Mouse (Mus musculus) activated CD4-positive, CD25-positive, alpha-beta regulatory T cell, adult 4 months (primary cell): ENCODE results near the gene Coq4. TPM values are rescaled to one million over a fixed set of nuclear protein-coding genes. Genes with fewer than 3 reads are reported as not detected.
A peak's percentile ranks its signal among the peaks of the same experiment; 100 is the strongest.

Experiments used
- ATAC-seq: one replicate; pipeline ENCODE4 v1.8.0; 2017
- polyA plus RNA-seq, 2 experiments: library from polyadenylated mRNA; unstranded; fragments of 100-300 nt; shearing (Covaris generic); gene quantifications; one replicate each; pipeline ENCODE4 v1.2.1; 2017

Coq4 gene
- polyA plus RNA-seq, 2 experiments from 2014 or later: 5.8 to 10.5 TPM

DNA sequence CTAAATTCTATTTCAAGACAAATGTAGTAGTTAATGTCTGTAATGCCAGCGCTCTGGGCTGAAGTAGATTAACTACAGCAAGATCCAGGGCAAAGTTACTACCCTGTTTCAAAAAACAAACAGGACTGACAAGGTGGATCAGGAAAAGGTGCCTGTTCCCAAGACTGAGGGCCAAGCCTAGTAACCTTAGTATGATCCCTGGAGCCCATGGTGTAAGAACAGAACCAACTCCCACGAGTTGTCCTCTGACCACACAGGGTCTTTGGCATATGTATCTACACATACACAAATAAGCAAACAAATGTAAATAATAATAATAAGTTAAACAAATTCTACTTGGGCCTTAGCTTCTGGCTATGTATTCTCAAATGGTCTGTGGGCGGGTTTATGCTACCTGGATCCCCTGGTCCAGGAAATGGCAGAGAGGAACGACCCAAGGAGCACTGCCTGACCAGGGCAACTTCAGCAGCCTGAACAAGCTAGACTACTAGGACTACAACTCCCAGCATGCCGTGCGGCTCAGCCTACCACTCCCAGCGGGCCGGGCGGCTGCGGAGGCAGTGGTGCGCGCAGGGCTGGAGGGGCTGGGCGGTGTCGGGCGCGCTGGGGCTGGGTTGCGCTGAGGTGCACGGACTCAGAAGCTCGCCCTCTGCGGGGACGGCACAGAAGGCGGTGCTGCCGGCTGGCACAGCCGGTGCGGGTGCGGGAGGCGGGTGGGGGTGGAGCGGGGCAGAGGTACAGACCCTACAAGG is 15.0 kb downstream of the Coq4 start, which contains the start of gene Slc27a4:
Slc27a4 (plus strand) TSS at position 560 of the 752 bp plus-strand sequence.
- ATAC-seq: peak; percentile 98

DNA sequence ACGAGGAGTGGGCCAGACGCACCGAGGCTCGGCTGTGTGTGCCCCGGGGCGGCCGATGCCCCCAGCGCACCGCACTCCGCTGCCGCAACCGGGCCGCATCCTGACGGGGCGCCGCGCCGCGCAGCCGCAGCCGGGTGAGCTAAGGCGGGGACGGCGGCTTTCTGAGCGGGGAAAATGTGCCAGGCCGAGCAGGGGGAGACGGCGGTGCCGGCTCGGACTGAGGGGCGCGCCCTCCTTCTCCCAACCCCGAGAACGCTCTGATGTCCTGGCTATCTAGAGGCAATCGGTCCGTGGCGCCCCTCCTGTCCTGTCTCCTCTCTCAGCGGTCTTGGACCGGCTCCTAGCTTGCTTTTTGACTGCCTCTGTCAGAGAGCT is 15.5 kb downstream of the Coq4 start:
- no peak for ATAC-seq

DNA sequence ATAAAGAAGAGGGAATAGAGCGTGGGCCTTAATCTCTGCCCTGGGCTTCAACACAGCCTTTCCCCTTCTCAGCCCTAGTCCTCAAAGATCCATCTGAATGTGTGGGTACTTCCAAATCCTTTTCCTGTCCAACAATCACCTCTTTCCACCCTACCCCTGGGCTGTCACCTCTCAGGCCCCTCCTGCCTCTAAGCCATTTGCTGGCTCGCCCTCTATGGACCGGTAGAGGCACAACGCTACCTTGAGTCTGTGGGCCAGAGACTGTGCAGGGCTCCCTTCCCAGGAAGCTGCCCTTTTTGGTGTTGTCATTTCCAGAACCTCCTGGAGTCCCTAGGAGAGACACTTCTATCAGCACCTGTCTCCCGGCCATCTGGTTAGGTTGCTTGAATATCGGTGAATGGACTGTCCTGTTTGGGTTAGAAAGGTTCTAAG is 16.1 kb downstream of the Coq4 start:
- peak; percentile 44 for ATAC-seq

DNA sequence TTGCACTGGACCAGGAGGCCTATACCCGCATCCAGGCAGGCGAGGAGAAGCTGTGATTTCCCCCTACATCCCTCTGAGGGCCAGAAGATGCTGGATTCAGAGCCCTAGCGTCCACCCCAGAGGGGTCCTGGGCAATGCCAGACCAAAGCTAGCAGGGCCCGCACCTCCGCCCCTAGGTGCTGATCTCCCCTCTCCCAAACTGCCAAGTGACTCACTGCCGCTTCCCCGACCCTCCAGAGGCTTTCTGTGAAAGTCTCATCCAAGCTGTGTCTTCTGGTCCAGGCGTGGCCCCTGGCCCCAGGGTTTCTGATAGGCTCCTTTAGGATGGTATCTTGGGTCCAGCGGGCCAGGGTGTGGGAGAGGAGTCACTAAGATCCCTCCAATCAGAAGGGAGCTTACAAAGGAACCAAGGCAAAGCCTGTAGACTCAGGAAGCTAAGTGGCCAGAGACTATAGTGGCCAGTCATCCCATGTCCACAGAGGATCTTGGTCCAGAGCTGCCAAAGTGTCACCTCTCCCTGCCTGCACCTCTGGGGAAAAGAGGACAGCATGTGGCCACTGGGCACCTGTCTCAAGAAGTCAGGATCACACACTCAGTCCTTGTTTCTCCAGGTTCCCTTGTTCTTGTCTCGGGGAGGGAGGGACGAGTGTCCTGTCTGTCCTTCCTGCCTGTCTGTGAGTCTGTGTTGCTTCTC is 28.5 kb downstream of the Coq4 start:
- no peak for ATAC-seq

DNA sequence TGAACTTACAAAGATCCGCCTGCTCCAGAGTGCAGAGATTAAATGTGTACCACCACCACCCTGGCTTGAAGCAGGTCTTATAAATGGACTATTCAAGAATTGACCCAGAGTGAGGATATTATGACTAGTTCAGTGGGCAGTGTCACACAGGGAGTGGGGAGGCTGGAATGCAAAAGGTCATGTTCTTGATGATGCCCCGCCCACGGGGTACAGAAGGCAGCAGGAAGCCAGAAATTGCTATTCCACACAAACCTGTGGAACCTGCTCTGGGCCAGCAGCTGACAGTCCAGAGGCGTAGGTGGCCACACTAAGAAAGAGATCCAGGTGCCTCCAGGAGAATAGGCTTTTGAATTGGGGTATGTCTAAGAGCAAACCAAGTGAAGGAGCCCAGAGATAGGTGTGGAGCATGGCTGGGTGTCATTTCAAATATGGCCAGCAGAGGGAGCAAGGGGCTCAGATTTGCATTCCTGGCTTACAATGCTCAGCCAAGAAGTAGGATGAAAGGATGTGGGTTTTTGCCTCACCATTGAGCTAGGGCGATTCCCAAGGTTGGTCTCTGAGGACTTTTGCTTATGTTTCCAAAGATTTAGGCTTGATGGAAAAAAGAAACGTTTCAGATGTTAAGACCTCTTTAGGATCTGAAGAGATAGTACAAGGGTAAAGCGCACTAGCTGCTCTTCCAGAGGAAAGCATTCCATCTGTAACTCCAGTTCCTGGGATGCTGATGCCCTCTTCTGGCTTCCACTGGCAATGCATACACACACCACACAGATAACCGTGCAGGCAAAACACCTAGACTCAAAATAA is 30.3 kb downstream of the Coq4 start:
- peak; percentile 69 for ATAC-seq

DNA sequence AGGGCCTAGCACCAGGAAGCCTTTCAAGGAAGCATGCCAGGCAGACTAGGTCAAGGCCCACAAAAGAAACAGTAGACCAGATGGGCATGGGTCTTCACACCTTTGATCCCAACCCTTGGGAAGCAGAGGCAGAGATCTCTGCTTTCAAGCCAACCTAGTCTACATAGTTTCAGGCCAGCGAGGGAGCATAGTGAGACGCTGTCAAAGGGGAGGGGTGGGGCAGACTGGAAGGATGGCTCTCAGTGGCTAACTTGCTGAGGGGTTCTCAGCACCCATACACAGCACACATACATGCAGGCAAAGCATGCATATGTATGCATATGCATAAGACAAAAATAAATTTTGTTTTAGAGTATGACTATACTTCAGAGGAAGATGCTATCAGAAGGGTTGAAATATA is 32.1 kb downstream of the Coq4 start:
- no peak for ATAC-seq

DNA sequence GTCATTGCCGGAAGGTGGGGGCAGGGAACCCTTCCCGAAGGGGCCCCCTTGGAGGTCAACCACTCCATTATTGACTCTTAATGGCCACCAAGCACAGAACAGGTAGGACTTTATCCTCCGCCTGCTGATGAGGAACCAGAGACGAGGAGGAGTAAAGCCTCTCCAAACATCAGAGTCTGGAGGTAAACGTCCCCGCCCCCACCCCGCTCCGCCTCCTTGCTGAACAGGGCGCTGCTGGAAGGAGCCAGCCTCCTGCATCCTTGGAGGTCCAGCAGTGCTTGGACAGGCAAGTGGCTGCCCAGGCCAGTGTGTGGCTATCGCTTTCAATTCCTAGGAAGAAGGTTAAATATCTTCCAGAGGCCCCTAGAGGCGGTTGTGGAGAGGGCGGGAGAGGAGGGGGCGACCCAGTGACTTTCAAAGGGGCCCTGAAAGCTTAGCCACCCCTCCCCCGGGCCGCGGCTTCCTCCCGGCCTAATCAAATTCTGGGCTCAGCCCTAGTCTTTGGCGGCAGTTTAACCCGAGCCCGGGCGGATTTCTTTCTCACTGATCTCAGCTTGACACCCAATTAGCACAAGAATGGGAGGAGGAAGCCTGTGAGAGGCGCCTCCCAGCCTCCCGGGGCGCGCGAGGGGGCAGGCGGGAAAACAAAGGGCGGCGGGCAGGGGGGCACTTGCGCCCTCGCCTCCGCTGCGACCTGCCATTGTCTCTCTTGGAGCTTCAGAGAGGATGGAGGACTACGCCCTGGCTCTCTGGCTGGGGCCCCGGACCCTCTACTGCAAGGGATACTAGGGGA is 32.9 kb downstream of the Coq4 start, which contains the start of gene Urm1:
Urm1 (plus strand) TSS at position 51 of the 793 bp plus-strand sequence.
- ATAC-seq: peak; percentile 47

DNA sequence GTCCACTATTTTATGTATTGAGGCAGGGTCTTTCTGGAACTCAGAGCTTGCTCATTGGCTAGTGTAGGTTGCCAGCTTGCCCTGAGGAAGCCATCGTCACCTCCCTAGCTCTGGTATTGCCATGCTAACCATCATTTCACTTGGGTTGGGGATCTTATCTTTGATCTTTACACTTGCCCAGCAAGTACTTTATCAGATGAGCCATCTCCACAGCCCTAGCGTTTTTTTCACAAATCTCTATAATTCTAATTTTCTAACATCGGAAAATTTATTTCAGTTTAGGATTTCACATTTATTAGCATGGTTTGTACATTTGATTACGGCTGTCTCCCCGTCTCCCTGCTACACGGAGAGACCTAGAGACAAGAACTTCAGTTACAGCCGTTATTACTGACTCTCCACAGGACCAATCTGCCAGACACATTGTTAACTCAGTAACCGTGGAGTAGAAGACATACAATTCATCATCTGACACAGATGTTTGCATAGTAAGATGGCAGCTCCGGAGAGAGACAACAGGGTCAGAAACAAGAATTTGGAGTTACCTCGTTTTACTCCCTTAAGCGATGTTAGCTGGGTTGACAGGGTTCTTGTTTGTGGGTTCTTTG is 39.1 kb downstream of the Coq4 start:
- peak; percentile 2 for ATAC-seq

DNA sequence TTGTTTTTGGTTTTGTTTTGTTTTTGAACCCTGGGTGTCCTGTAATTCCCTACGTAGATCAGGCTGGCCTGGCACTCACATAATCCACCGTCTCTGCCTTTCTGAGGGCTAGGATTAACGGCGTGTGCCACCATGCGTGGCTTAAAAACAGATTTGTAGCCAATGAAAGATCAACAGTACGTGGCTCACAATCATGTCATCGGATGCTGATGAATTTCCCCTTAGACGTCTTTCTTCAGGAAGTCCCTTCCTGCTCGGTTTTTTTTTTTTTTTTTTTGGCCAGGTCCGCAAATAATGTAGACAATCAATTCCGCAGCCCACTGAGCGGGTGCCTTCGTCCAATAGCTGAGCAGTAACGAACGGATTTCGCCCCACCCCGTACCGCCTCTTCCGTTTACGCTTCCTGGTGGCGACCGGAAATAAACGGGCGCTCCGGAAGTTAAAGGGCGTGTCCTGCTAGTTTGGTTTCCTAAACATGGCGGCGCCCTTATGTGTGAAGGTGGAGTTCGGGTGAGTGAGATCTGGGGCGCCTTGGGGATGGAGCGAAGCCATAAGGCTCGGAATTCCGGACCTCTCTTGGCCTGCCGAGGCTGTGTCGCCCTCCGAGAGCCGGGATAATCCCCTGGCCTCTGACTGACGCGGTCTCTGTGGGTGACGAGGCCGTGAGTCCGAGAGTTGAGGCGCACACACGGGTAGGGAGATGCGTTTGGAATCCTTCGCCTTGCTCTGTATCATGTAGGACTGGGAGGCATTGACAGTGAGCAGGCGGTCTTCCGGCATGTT is 39.8 kb downstream of the Coq4 start:
- ATAC-seq: peak; percentile 99

DNA sequence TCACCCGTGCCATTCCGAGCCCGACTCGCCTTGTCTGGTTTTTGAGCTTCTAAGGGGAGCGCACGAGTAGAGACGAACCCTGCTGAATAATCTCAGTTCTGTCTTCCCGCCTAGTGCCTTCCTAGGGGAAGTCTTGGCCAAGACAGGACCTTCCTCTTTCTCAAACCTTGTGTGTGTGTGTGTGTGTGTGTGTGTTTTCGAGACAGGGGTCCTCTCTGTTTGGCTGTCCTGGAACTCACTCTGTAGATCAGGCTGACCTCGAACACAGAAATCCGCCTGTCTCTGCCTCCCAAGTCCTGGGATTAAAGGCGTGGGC is 40.4 kb downstream of the Coq4 start:
- ATAC-seq: no peak

DNA sequence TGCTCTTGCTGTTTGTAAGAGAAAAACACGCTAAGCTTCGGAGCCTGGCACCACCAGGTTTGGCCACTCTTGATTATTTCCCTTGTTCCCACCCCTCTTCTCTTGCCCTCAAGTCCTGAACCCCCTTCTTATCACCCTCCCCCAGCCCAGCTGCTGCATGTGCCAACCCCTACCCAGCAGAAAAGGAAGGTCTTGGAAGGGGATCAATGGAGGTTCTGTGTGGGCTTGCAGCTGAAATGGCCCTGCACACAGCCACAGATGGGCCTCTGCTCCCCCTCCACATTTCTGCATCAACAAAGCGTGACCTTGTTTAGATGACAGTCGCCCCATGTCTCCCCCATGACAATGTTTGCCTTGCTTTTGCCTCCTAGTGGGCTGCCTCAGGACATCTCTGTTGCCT is 43.8 kb downstream of the Coq4 start:
- no peak for ATAC-seq

DNA sequence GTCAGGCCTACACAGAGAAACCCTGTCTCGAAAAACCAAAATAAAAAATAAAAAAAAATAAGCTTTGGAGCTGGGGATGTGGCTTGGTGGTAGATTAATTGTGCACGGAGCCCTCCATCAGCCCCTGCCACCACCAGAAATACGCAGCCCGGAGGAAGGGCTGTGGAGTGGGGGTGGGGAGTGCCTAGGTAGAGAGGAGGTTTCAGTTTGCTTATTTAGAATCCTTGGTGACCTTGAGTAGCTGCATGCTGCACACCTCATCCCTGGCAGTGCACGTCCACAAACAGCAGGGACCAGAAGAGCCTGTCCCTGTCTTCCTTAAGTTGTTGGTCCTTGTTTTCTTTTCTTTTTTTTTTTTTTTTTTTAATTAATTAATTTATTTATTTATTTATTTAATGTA is 46.5 kb downstream of the Coq4 start:
- ATAC-seq: no peak

DNA sequence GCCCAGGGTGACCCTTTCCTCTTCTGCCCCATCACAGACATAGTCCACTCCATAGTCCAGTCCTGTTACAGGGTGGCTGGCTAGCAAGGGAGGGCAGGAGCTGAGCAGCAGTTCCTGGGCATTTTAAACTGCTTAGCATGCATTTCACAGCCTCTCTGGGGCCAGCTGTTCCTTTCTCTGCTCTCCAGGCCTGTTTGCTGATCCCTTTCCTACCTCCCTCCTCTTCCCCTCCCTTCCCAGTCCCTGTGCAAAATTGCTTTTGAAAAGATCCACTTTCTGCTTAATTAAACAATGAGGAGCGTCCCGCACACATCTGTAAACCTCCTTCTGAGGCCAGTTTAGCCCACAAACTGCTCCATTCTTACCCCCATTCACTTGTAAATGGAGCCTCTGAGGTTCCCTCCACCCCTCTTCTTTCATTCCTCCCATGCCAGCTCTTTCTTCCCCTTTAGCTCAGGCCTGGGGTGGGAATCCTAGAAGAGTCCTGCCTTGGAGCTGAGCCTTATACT is 48.2 kb downstream of the Coq4 start:
- ATAC-seq: no peak

DNA sequence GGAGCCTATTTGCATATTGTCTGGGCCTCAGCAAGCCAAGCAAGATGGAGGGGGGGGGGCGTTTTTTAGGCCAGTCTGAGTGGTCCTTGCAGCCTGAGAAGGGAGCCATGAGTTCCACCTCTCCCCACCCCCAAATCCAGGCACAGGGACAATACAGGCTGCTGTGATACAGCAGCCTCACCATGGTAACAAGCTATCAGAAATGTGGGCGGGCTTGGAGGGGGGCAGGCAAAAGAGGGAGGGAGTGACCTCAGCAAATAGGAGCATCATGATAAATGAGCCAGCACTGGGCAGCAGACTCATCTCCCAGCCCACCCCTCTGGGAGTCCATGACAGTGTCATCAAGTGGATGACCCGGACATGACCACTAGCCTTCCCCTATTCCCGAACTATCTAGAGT is 52.2 kb downstream of the Coq4 start:
- ATAC-seq: no peak

DNA sequence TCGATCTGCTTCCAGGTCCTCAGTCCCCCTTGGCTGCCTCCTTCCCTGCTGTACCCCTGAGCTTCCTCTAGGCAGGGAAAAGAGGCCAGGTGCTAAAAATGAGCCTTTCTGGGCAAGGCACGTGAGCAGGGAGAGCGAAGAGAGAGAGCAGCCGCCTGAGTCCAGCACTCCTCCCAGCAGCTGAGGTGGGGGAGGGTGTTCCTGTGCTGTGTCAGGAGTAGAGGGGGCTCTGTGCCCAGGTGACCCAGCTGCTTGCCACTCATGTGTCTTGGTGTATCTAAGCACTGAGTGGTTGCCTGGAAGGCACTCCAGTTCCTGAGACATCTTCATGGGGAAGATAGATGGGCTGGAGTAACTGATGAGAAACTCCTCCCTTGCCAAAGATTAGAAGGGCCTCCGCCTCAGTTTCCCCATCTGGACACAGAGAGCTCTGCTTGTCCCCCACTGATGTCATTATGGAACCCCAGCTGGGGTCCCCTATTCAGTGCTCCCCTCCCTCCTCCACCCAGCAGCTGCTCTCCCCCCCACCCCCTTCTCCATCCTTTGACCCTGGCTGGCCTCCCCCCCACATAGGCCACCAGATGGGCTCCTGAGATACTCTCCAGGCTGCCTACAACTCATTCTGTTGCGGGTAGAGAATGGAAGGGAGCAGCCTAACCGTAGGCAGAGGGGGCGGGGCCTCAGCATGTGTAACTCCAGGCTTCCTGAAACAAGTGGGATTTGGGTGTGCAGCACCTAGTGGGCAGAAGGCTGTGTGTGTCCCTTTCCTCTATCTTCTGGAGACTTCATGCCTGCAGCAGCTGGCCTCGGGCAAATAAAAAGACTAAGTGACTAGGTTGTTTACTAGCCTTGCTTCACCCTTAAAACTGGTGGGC is 56.2 kb downstream of the Coq4 start:
- ATAC-seq: no peak

DNA sequence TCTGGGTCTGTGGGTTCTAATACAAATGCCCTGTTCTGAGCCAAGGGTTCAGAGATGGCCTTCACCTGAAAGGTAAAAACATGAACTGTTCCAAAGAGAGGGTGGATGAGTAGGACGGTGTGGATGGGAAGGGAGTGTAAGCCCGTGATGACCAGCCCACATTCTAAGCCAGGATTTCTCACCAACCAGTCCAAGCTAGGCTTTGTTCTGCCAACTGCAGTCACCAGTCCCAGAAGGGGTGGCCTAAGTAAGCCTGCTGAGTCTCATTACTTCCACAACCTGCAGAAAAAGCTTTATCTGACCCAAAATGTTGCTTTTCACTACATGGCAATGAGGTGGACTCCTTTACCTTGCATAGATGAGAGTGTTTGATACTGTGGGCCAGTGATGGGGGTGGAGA is 56.8 kb downstream of the Coq4 start:
- no peak for ATAC-seq

DNA sequence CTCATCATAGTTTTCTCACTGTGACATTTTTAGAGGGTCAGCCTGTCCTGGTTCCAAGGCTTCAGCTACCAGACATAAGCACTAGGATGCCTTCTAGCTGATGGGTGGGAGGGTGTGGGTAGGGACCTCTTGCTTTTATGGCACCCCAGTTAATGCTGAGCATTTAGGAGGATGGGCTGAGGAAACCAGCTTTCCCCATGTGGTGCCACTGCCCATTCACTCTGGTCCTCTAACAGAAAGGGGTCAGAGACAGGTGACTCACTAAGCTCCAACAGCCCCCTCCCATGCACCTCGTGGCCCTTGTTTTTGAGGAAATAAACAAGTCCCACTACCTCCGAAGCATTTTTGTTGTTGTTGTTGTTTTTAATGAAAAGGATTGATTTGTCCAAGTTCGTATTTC is 57.4 kb downstream of the Coq4 start:
- ATAC-seq: no peak

DNA sequence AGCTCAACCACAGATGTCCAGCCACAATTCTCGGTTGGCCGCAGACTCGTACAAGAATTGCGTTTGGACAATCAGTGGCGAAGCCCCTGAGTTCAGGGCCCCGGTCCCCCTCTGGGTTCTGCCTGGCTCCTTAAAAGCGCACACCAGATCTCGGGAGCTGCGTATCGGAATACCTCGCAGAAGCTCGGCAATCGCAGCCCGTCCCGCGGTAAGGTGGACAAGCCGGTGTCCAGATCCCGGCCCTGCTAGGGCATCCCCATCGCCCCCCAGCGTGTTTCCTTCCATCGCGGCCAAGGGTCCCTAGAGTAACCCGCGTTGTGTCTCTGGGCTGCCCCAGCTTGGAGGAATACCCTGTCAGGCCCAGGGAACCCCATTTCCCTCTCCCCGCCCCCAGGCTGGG is 58.3 kb downstream of the Coq4 start:
- no peak for ATAC-seq

DNA sequence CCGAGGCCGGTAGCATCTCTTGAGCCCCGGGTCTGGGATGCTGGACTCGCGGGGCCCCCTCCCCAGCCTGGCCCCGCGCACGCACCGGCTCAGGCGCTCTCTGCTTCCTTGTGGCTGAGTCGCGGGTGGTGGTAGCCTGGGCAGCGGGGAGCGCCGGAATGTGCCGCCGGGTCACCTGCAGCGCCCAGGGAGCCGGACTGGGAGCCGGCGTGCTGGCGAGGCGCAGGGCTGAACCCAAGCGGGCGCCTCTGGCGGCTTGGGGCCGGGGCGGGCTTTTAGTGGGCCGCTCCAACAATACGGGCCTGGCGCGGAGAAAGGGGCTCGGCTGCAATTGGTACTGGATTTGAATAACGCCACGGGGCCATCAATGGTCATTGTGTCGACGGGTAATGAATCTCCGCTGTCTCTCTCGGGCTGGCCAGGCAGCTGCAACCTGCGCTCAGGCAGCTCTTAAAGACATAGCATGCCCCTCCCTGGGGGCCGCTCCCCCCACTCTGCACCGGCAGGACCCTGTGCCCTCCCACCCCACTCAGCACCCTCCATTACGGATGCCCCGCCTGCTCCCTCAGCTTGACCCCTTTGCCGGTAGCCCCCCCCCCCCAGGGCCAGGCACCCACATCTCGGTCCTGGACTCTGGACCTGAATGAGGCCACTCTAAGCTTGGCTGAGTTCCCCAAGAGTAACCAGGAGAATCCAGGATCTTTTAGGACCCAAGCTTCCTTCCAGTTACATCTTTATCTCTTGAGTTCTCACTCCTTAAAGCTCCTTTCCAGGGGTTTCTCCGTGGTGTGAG is 59.0 kb downstream of the Coq4 start:
- no peak for ATAC-seq
